Mouse (Mus musculus) intestine, embryonic 15.5 days (tissue): Measurements from ENCODE around the gene Tada2a. TPM values are rescaled to one million over a fixed set of nuclear protein-coding genes. Genes with fewer than 3 reads are reported as not detected.

Source experiments
- ATAC-seq: fragments of 200-750 bp; cut with Nextera tagmentation; 2 replicates; pipeline ENCODE4 v1.8.0; 2017; ENCODE audit warnings: moderate TSS enrichment, moderate library complexity
- H3K27ac ChIP-seq: fragments of 300-500 bp; sonication (generic); 2 replicates; pipeline ENCODE4 v1.5.1; 2015; ENCODE audit warnings: mild to moderate bottlenecking, inconsistent platforms
- H3K27me3 ChIP-seq: fragments of 300-500 bp; sonication (generic); replicated peaks from 2 replicates; pipeline ENCODE4 v1.6.1; 2015; ENCODE audit warnings: inconsistent platforms
- H3K36me3 ChIP-seq: fragments of 300-500 bp; sonication (generic); 2 replicates; pipeline ENCODE4 v1.6.1; 2015; ENCODE audit warnings: inconsistent platforms
- H3K4me1 ChIP-seq: fragments of 300-500 bp; sonication (generic); replicated peaks from 2 replicates; pipeline ENCODE4 v1.6.1; 2015; ENCODE audit warnings: inconsistent platforms
- H3K4me2 ChIP-seq: fragments of 300-500 bp; sonication (generic); replicated peaks from 2 replicates; pipeline ENCODE4 v1.6.1; 2015; ENCODE audit warnings: mild to moderate bottlenecking, inconsistent platforms
- H3K4me3 ChIP-seq: fragments of 300-500 bp; sonication (generic); replicated peaks from 2 replicates; pipeline ENCODE4 v1.5.1; 2015; ENCODE audit warnings: inconsistent platforms
- H3K9ac ChIP-seq: fragments of 300-500 bp; sonication (generic); 2 replicates; pipeline ENCODE4 v1.6.1; 2015; ENCODE audit warnings: inconsistent platforms
- H3K9me3 ChIP-seq: fragments of 300-500 bp; sonication (generic); 2 replicates; pipeline ENCODE4 v1.6.1; 2016; ENCODE audit warnings: inconsistent platforms
- WGBS: fragments of 180-500 bp; shearing (Covaris S2); methylation state at CpG from one replicate; pipeline ENCODE4 v1.1.7; 2015; 5-methylcytosine and 5-hydroxymethylcytosine counted together
- polyA plus RNA-seq: library from polyadenylated mRNA; unstranded; fragments of >200 nt; fragmentation: Nextera tagmentation; extraction: Ambion mirVana; gene quantifications from 2 replicates; pipeline ENCODE4 v1.2.1, GENCODE M21; 2015

Gene Tada2a
- polyA plus RNA-seq, 1 experiment from 2014 or later = 25.9 TPM

GRCm38 (mm10) chr11:84048411-84048810 lies 81.0 kb downstream of the Tada2a start:
- Histone ChIP-seq H3K4me1 (peaks cover 6% of the 10 kb centered on the region; the same call in 1 of the 2 replicates), H3K9me3 (no peaks in the 10 kb centered on the region), H3K9ac (no peak overlapping the region), H3K4me2 (no peak overlapping the region), H3K27ac (no peak overlapping the region), H3K27me3 (no peaks in the 10 kb centered on the region), H3K36me3 (no peaks in the 10 kb centered on the region), H3K4me3 (no peak overlapping the region)
- WGBS = 79% methylated on average over 10 of the region's 10 CpGs
- no peak for ATAC-seq

GRCm38 (mm10) chr11:84047270-84047669 lies 82.1 kb downstream of the Tada2a start:
- WGBS = 46% methylated on average over 4 of the region's 4 CpGs
- no peaks in the 10 kb centered on the region for H3K36me3 ChIP-seq
- H3K4me1 ChIP-seq = peaks cover 6% of the 10 kb centered on the region; the same call in 1 of the 2 replicates
- no peak overlapping the region for H3K4me2 ChIP-seq
- peak; percentile 77 for ATAC-seq
- no peaks in the 10 kb centered on the region for H3K27me3 ChIP-seq
- H3K9me3 ChIP-seq = no peaks in the 10 kb centered on the region
- no peak overlapping the region for H3K4me3 ChIP-seq
- H3K9ac ChIP-seq = no peak overlapping the region
- 0 out of 2 replicates have a peak overlapping the region, but pooled peaks have one; percentile 40 for H3K27ac ChIP-seq

- H3K36me3 ChIP-seq = no peaks in the 10 kb centered on the region
- H3K4me1 ChIP-seq = peaks cover 6% of the 10 kb centered on the region; the same call in 1 of the 2 replicates
- H3K27me3 ChIP-seq = no peaks in the 10 kb centered on the region
- WGBS = 37% methylated on average over 1 of the region's 1 CpGs
- no peaks in the 10 kb centered on the region for H3K9me3 ChIP-seq
- H3K27ac ChIP-seq = no peak overlapping the region
- no peak for ATAC-seq
- H3K4me2 ChIP-seq = no peak overlapping the region
- no peak overlapping the region for H3K4me3 ChIP-seq
- no peak overlapping the region for H3K9ac ChIP-seq
Measured at GRCm38 (mm10) chr11:84044988-84045387, 84.4 kb downstream of the Tada2a start.

GRCm38 (mm10) chr11:84042808-84043762 lies 86.3 kb downstream of the Tada2a start:
- no peaks in the 10 kb centered on the region for H3K36me3 ChIP-seq
- no peak overlapping the region for H3K4me2 ChIP-seq
- H3K27me3 ChIP-seq = no peaks in the 10 kb centered on the region
- H3K9me3 ChIP-seq = no peaks in the 10 kb centered on the region
- H3K9ac ChIP-seq = no peak overlapping the region
- WGBS = 75% methylated on average over 14 of the region's 14 CpGs
- H3K4me1 ChIP-seq = peaks cover 6% of the 10 kb centered on the region; the same call in 1 of the 2 replicates
- ATAC-seq = no peak; the same call in 1 of the 2 replicates
- H3K27ac ChIP-seq = no peak overlapping the region
- no peak overlapping the region for H3K4me3 ChIP-seq

GRCm38 (mm10) chr11:84040621-84041020 lies 88.8 kb downstream of the Tada2a start:
- ATAC-seq = no peak
- Histone ChIP-seq H3K27me3 (no peaks in the 10 kb centered on the region), H3K27ac (no peak overlapping the region), H3K4me2 (no peak overlapping the region), H3K9ac (no peak overlapping the region), H3K9me3 (no peaks in the 10 kb centered on the region), H3K36me3 (no peaks in the 10 kb centered on the region), H3K4me3 (no peak overlapping the region), H3K4me1 (no peaks in the 10 kb centered on the region)
- 83% methylated on average over 6 of the region's 6 CpGs for WGBS

GRCm38 (mm10) chr11:84033671-84034070 lies 95.7 kb downstream of the Tada2a start:
- ATAC-seq = peak; percentile 74
- Histone ChIP-seq H3K9ac (no peak overlapping the region), H3K9me3 (no peaks in the 10 kb centered on the region), H3K4me2 (no peak overlapping the region), H3K27ac (no peak overlapping the region), H3K4me3 (no peak overlapping the region), H3K27me3 (no peaks in the 10 kb centered on the region), H3K4me1 (no peaks in the 10 kb centered on the region), H3K36me3 (no peaks in the 10 kb centered on the region; the same call in 1 of the 2 replicates)
- WGBS = 77% methylated on average over 5 of the region's 5 CpGs

- Histone ChIP-seq H3K4me2 (no peak overlapping the region), H3K27ac (no peak overlapping the region), H3K36me3 (no peaks in the 10 kb centered on the region; the same call in 1 of the 2 replicates), H3K9me3 (no peaks in the 10 kb centered on the region), H3K9ac (no peak overlapping the region), H3K27me3 (no peaks in the 10 kb centered on the region), H3K4me3 (no peak overlapping the region), H3K4me1 (no peaks in the 10 kb centered on the region)
- WGBS = 80% methylated on average over 5 of the region's 5 CpGs
- no peak for ATAC-seq
Measured at GRCm38 (mm10) chr11:84032559-84032958, 96.8 kb downstream of the Tada2a start.

GRCm38 (mm10) chr11:84031971-84032370 lies 97.4 kb downstream of the Tada2a start:
- 53% methylated on average over 9 of the region's 9 CpGs for WGBS
- Histone ChIP-seq H3K4me3 (no peak overlapping the region), H3K9ac (no peak overlapping the region), H3K9me3 (no peaks in the 10 kb centered on the region), H3K4me1 (no peaks in the 10 kb centered on the region), H3K27me3 (no peaks in the 10 kb centered on the region), H3K4me2 (no peak overlapping the region), H3K36me3 (no peaks in the 10 kb centered on the region; the same call in 1 of the 2 replicates), H3K27ac (no peak overlapping the region)
- no peak for ATAC-seq

Other genes with a start within 250 kb of the Tada2a start
- 28.4 and 31.2 TPM in 2 replicates for gene Ddx52, start 187.5 kb downstream of the Tada2a start, polyA plus RNA-seq
- 9.8 and 10.8 TPM in 2 replicates for gene Synrg, start 165.2 kb downstream of the Tada2a start, polyA plus RNA-seq
- 15.7 and 16.9 TPM in 2 replicates for gene Dusp14, start 60.3 kb downstream of the Tada2a start, polyA plus RNA-seq
- gene Acaca, start 72 bp upstream of the Tada2a start, polyA plus RNA-seq = 12.3 and 15.0 TPM in 2 replicates
- not detected in 2 replicates for gene Gm11437, start 37.9 kb upstream of the Tada2a start, polyA plus RNA-seq